Mouse (Mus musculus): ENCODE data around the gene Baiap2. TPM values are rescaled to one million over a fixed set of nuclear protein-coding genes. Genes with fewer than 3 reads are reported as not detected.
A peak's percentile ranks its signal among the peaks of the same experiment; 100 is the strongest.

The Baiap2 gene
- polyA plus RNA-seq, 1 experiment from 2014 or later: 11.9 TPM

GRCm38 (mm10) chr11:120034762-120035161 is 92.2 kb downstream of the Baiap2 start:
- no peaks in the 10 kb centered on the region for H3K36me3 ChIP-seq (replicated peaks; ENCODE audit: control insufficient read depth, insufficient read depth, low read depth, low read length)
- H3K9ac ChIP-seq (replicated peaks; ENCODE audit: low read length): no peak overlapping the region
- DNase-seq (ENCODE audit: low spot score): no peak
- H3K4me1 ChIP-seq (ENCODE audit: control insufficient read depth, insufficient read depth, low read length): no peaks in the 10 kb centered on the region
- H3K4me2 ChIP-seq (ENCODE audit: low read depth, low read length): no peak overlapping the region
- 64% methylated on average over 5 of the region's 5 CpGs for WGBS
- no peaks in the 10 kb centered on the region for H3K9me3 ChIP-seq (replicated peaks; ENCODE audit: control insufficient read depth, low read length)
- no peak overlapping the region for H3K4me3 ChIP-seq (ENCODE audit: low read depth, low read length)
- no peak for ATAC-seq (replicated peaks; ENCODE audit: insufficient number of reproducible peaks, low FRiP score, low TSS enrichment, low read depth)
- no peak overlapping the region for H3K27ac ChIP-seq (replicated peaks; ENCODE audit: low read depth, low read length)
- no peaks in the 10 kb centered on the region for H3K27me3 ChIP-seq (ENCODE audit: control insufficient read depth, insufficient read depth, low read length)

DNA sequence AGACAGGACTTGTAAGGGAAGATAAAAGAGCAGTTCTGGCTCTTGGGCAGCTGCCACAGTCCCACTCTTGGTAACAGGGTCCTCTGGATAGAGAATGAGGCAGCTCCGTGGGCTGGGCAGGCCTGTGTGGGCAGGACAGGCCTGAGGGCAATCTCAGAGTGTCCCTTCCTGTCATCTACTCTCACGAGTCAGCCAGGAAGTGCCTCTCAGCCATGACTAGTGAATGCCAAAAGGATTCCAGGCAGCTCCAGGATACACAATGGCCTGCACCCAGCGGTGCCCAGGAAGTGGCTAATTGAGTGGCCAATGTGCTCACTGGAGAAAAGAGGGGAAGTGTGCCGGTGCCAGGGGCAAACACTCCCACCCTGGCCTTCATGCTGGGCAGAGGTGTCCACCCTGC is 97.0 kb downstream of the Baiap2 start:
- WGBS: 29% methylated on average over 4 of the region's 4 CpGs
- Histone ChIP-seq H3K9ac (replicated peaks; ENCODE audit: low read length) (no peak overlapping the region), H3K27ac (replicated peaks; ENCODE audit: low read depth, low read length) (no peak overlapping the region)

DNA sequence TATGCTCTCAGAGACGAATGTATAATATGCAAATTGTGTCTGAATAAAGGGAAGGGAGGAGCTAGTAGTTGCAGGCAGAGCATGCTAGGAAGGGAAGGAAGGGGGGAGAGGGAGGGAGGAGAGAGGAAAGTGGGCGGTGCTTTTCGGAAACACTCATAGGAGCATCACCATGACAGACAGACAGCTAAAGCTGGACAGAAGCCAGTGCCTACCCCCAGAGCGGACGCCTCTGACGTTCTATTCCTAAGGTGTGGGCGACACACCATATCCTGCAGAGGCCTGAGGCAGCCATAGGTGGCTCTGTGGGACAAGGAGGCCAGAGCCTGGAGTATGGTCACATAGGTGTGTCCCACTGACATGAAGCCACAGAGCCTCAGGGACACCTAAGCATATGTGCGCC is 97.9 kb downstream of the Baiap2 start:
- H3K27ac ChIP-seq (replicated peaks; ENCODE audit: low read depth, low read length): no peak overlapping the region
- no peaks in the 10 kb centered on the region for H3K27me3 ChIP-seq (ENCODE audit: control insufficient read depth, insufficient read depth, low read length)
- ATAC-seq (replicated peaks; ENCODE audit: insufficient number of reproducible peaks, low FRiP score, low TSS enrichment, low read depth) (no peak), DNase-seq (ENCODE audit: low spot score) (no peak)
- H3K4me2 ChIP-seq (ENCODE audit: low read depth, low read length): no peak overlapping the region
- no peaks in the 10 kb centered on the region for H3K9me3 ChIP-seq (replicated peaks; ENCODE audit: control insufficient read depth, low read length)
- no peaks in the 10 kb centered on the region for H3K36me3 ChIP-seq (replicated peaks; ENCODE audit: control insufficient read depth, insufficient read depth, low read depth, low read length)
- no peaks in the 10 kb centered on the region for H3K4me1 ChIP-seq (ENCODE audit: control insufficient read depth, insufficient read depth, low read length)
- H3K9ac ChIP-seq (replicated peaks; ENCODE audit: low read length): no peak overlapping the region
- WGBS: 81% methylated on average over 8 of the region's 8 CpGs
- no peak overlapping the region for H3K4me3 ChIP-seq (ENCODE audit: low read depth, low read length)

More for the DNA sequence above, 97.0 kb downstream of the Baiap2 start:
- Histone ChIP-seq H3K4me1 (ENCODE audit: control insufficient read depth, insufficient read depth, low read length) (no peaks in the 10 kb centered on the region), H3K9me3 (replicated peaks; ENCODE audit: control insufficient read depth, low read length) (no peaks in the 10 kb centered on the region), H3K27me3 (ENCODE audit: control insufficient read depth, insufficient read depth, low read length) (no peaks in the 10 kb centered on the region), H3K4me2 (ENCODE audit: low read depth, low read length) (no peak overlapping the region), H3K36me3 (replicated peaks; ENCODE audit: control insufficient read depth, insufficient read depth, low read depth, low read length) (no peaks in the 10 kb centered on the region), H3K4me3 (ENCODE audit: low read depth, low read length) (no peak overlapping the region)
- no peak for DNase-seq (ENCODE audit: low spot score)
- ATAC-seq (replicated peaks; ENCODE audit: insufficient number of reproducible peaks, low FRiP score, low TSS enrichment, low read depth): no peak

- H3K27me3 ChIP-seq (ENCODE audit: control insufficient read depth, insufficient read depth, low read length): peaks cover 5% of the 10 kb centered on the region; the same call in 1 of the 2 replicates
- peaks cover 7% of the 10 kb centered on the region; the same call in 1 of the 2 replicates for H3K4me1 ChIP-seq (ENCODE audit: control insufficient read depth, insufficient read depth, low read length)
- no peak overlapping the region for H3K9ac ChIP-seq (replicated peaks; ENCODE audit: low read length)
- no peak for DNase-seq (ENCODE audit: low spot score)
- H3K27ac ChIP-seq (replicated peaks; ENCODE audit: low read depth, low read length): no peak overlapping the region
- H3K9me3 ChIP-seq (replicated peaks; ENCODE audit: control insufficient read depth, low read length): no peaks in the 10 kb centered on the region
- 0 out of 2 replicates have a peak, but pooled peaks have one; percentile 11 for ATAC-seq (replicated peaks; ENCODE audit: insufficient number of reproducible peaks, low FRiP score, low TSS enrichment, low read depth)
- WGBS: 58% methylated on average over 13 of the region's 13 CpGs
- H3K4me3 ChIP-seq (ENCODE audit: low read depth, low read length): no peak overlapping the region
- no peak overlapping the region for H3K4me2 ChIP-seq (ENCODE audit: low read depth, low read length)
- H3K36me3 ChIP-seq (replicated peaks; ENCODE audit: control insufficient read depth, insufficient read depth, low read depth, low read length): no peaks in the 10 kb centered on the region
Observed at GRCm38 (mm10) chr11:120041191-120042123, 98.9 kb downstream of the Baiap2 start.

DNA sequence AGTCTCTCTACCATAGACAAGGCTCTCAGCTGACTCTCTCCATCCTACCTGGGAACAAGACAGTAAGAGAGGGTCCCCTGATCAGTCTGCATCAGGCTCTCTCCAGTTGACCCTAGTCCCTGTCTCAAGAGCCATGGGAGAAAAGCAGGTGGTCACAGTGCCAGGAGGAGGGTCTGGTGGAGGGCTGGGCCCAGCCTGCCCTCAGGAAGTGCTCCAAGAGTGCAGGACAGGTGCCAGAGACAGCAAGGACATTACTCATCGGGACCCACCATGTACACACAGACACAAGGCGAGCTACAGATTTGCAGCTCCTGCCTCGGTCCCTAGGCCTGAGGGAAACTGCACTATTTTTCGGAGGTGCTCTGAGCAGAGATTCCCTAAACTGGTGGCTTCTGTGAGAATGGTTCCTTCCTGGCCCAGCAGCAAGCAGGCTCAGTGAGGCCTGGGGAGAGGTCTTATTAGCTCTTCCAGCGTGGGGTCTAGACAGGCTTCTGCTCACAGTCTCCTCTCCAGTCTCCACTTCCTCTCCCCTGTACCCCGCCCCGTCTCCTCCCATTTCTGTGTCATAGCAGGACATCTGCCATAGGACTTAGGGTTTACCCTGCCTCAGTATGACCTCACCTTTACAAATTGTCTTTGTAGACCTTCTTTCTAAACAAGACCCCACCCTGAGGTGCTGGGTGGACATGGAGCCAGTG is 99.7 kb downstream of the Baiap2 start:
- Histone ChIP-seq H3K36me3 (replicated peaks; ENCODE audit: control insufficient read depth, insufficient read depth, low read depth, low read length) (no peaks in the 10 kb centered on the region), H3K9ac (replicated peaks; ENCODE audit: low read length) (no peak overlapping the region), H3K9me3 (replicated peaks; ENCODE audit: control insufficient read depth, low read length) (no peaks in the 10 kb centered on the region), H3K27me3 (ENCODE audit: control insufficient read depth, insufficient read depth, low read length) (peaks cover 6% of the 10 kb centered on the region; the same call in 1 of the 2 replicates), H3K27ac (replicated peaks; ENCODE audit: low read depth, low read length) (no peak overlapping the region), H3K4me3 (ENCODE audit: low read depth, low read length) (no peak overlapping the region), H3K4me2 (ENCODE audit: low read depth, low read length) (no peak overlapping the region), H3K4me1 (ENCODE audit: control insufficient read depth, insufficient read depth, low read length) (peaks cover 8% of the 10 kb centered on the region; the same call in 1 of the 2 replicates)
- ATAC-seq (replicated peaks; ENCODE audit: insufficient number of reproducible peaks, low FRiP score, low TSS enrichment, low read depth) (no peak), DNase-seq (ENCODE audit: low spot score) (no peak)
- WGBS: 63% methylated on average over 7 of the region's 7 CpGs

- DNase-seq (ENCODE audit: low spot score): no peak
- Histone ChIP-seq H3K27ac (replicated peaks; ENCODE audit: low read depth, low read length) (no peak overlapping the region), H3K36me3 (replicated peaks; ENCODE audit: control insufficient read depth, insufficient read depth, low read depth, low read length) (no peaks in the 10 kb centered on the region), H3K4me3 (ENCODE audit: low read depth, low read length) (no peak overlapping the region), H3K4me2 (ENCODE audit: low read depth, low read length) (no peak overlapping the region), H3K27me3 (ENCODE audit: control insufficient read depth, insufficient read depth, low read length) (peaks cover 19% of the 10 kb centered on the region), H3K9ac (replicated peaks; ENCODE audit: low read length) (no peak overlapping the region), H3K9me3 (replicated peaks; ENCODE audit: control insufficient read depth, low read length) (no peaks in the 10 kb centered on the region), H3K4me1 (ENCODE audit: control insufficient read depth, insufficient read depth, low read length) (peaks cover 8% of the 10 kb centered on the region; the same call in 1 of the 2 replicates)
- ATAC-seq (replicated peaks; ENCODE audit: insufficient number of reproducible peaks, low FRiP score, low TSS enrichment, low read depth): no peak
- 62% methylated on average over 4 of the region's 4 CpGs for WGBS
Observed at GRCm38 (mm10) chr11:120045341-120045740, 102.8 kb downstream of the Baiap2 start.

DNA sequence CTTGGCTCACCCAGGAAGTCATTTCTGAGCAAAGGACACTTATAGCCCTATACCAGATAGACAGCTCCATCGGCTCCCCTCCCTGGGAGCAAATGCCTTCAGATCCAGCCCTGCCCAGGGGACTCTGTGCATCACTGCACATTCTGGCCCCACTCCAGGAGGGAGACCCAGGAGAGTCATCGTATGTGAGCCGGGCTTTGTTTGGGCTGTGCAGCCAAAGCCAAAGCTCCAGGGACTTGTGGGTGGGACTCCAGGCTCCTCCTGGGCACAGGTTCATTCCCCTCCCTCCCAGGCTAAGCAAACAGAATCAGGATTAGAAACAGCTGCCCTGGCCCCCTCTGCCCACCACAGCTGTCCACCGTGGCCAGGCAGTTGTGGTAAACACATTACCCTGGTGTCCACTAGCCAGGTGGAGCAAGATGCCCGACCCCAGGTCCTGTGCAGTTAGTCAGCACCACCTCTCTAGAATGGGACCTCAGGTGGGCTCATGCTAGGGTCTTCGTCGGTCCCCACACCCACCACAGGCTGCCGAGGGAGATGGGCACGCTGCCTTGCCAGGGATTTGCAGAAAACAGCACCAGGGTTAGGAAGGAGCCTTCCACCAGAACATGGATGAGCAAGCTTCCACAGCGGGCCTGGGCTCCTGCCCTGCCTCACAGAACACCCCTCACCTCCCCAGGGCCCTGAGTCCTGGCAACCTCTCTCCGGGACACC is 103.4 kb downstream of the Baiap2 start:
- H3K36me3 ChIP-seq (replicated peaks; ENCODE audit: control insufficient read depth, insufficient read depth, low read depth, low read length): no peaks in the 10 kb centered on the region
- WGBS: 37% methylated on average over 11 of the region's 11 CpGs
- H3K4me2 ChIP-seq (ENCODE audit: low read depth, low read length): peak overlapping the region; percentile 100
- DNase-seq (ENCODE audit: low spot score) (no peak), ATAC-seq (replicated peaks; ENCODE audit: insufficient number of reproducible peaks, low FRiP score, low TSS enrichment, low read depth) (0 out of 2 replicates have a peak, but pooled peaks have one; percentile 2)
- peaks cover 8% of the 10 kb centered on the region; the same call in 1 of the 2 replicates for H3K4me1 ChIP-seq (ENCODE audit: control insufficient read depth, insufficient read depth, low read length)
- peak overlapping the region; percentile 74 for H3K9ac ChIP-seq (replicated peaks; ENCODE audit: low read length)
- peaks cover 19% of the 10 kb centered on the region for H3K27me3 ChIP-seq (ENCODE audit: control insufficient read depth, insufficient read depth, low read length)
- no peak overlapping the region for H3K27ac ChIP-seq (replicated peaks; ENCODE audit: low read depth, low read length)
- H3K9me3 ChIP-seq (replicated peaks; ENCODE audit: control insufficient read depth, low read length): no peaks in the 10 kb centered on the region
- peak overlapping the region; percentile 67 for H3K4me3 ChIP-seq (ENCODE audit: low read depth, low read length)

Data from embryonic facial prominence, embryonic 11.5 days (tissue).